Mouse (Mus musculus) urinary bladder, postnatal 36 days (tissue): Measurements from ENCODE around the gene Spsb1.

ENCODE experiments used
- DNase-seq, 2 experiments: peaks; one replicate each; pipeline ENCODE4 v3.0.0; 2022; ENCODE audit warnings: low spot score in 2 of 2, mixed read lengths in 1 of 2

Spsb1 gene

DNA sequence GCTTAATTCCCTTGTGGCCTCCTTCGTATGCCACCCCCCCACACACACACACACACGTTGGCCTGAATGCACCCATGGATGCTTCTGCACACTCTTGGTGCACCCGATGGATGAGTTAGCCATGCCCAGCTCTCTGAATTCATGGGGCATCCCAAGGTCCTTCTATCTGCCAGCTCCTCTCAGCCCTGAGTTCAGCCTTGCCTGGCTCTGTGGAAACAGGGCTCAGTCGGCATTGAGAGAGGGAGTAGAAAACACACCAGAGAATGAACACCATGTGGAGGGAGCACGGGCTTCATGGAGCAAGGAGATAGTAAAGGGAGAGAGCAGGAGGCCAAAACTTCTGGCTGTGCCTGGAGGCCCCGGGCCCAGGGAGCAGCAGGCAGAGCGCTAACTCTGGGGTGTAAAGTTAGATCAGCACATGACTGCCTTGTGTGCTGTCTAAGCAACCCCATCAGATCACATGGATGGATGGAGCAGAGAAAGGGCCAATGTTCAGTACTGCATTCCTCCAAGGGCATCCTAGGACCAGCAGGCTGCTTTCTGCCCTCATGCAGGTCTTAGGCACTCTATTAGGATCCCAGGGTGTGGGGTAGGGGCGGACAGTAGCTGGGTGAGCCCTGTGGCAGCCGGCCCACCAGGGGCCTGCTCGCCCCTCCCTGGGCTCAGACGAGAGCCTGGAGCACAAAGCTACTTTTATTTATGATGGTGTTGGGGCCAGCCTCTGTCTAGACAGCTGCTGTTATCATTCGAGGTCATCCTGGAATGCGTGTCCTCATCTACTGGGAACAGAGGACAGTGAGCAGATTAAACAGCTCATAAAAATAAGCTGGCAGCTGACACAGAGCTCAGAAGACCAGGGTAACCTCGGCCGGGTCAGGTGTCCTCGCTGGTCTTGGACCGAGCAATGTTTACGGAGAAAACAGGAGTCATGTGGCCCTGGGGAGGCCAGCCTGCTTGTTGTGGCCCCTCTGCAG is 68.3 kb downstream of the Spsb1 start:
- DNase-seq: no peak

- DNase-seq: no peak
These were observed 70.9 kb downstream of the Spsb1 start for GRCm38 (mm10) chr4:149883990-149884389.

- DNase-seq: no peak
These were observed 72.5 kb downstream of the Spsb1 start for GRCm38 (mm10) chr4:149882139-149882916.

DNA sequence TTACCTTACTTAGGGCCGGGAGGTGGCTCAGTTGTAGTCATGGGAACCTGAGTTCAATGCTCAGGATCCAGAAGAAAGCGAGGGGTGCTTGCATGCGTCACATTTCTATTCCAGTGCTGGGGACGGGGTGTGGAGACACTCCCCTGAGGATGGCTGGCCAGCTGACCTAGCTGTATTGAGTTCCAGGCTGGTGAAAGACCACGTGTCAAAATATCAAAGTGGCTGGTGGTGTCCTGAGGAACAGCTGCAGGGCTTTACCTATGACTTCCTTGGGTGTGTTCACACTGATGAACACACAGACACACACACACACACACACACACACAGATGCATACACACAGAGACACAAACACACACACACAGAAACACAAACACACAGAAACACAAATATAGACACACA is 73.9 kb downstream of the Spsb1 start:
- DNase-seq: no peak

DNA sequence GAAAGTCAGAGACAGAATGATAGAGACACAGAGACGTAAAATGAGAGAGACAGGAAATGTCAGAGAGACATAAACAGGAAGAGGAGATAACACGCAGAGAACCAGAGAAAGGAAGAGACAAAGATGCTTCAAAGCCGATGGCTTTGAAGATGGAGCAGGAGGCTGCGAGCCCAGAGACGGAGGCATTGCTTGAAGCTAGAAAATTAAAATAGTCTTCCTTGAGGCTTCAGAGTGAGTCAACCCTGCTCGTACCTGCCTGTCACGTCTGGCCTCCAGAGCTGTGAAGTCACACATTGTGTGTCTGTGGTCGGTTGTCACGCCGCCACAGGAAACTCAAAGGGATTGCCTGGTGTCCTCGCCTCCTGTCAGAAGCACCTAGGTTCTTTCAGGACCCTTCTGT is 74.9 kb downstream of the Spsb1 start:
- DNase-seq: no peak

DNA sequence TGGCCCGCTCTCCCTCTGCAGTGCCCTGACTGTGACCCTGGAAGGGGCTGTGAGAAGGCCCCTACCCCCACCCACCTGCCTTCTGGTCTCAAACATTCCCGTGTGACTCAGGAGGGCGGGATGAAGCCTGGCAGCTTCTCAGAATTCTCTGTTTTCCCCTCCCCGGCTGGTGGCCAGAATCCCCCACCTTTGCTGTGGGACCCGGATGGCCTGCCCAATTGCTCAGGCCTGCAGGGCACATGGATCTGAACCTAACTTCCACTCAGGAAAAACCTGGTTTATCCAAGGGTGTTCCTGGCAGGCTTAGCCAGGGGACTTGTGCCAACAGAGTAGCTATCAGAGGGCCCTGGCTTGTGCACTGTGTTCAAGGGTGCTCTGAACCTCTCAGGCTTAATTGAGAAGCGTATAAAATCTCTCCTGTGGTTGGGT is 76.8 kb downstream of the Spsb1 start:
- no peak for DNase-seq

GRCm38 (mm10) chr4:149877202-149877601 is 77.6 kb downstream of the Spsb1 start:
- DNase-seq: no peak

DNA sequence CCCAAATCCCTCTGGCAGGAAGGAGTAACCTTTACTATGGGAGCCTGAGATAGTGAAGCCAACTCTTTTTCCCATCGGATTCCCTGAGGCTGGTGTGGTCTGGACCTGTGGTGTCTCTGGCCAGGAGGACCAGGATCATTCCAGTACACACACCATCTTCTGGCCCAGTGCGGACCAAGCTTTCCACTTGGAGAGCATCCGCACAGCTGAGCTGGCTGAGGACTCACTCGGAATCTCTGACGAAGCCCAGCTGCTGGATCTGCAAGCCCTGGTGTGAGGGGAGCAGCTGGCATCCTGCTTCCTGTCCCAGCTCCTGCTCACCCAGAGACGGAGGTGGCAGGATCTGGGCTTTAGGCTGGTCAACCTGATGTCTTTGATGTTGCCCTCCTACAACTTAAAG is 78.1 kb downstream of the Spsb1 start:
- peak in 1 of 2 experiments; percentile 57 for DNase-seq

- DNase-seq: no peak
These were observed 78.8 kb downstream of the Spsb1 start for GRCm38 (mm10) chr4:149875986-149876501.

DNA sequence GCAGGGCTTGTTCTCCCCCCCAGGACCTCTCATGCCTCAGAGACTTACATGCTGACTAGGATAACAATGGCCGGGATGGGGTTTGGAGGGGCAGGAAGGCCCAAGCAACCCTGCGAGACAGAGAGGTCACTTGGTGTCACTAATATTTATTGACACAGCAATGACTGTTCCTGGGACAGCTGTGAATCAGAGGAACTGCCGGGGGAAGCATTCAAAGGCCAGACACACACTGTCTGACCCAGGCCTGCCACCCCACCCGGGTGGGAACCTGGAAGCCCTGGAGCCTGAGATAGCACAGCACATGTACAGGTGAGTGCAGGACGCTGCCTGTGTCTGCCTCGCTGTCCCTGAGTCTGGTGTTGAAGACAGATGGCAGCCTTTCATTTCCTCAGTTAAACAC is 79.5 kb downstream of the Spsb1 start:
- DNase-seq: no peak

DNA sequence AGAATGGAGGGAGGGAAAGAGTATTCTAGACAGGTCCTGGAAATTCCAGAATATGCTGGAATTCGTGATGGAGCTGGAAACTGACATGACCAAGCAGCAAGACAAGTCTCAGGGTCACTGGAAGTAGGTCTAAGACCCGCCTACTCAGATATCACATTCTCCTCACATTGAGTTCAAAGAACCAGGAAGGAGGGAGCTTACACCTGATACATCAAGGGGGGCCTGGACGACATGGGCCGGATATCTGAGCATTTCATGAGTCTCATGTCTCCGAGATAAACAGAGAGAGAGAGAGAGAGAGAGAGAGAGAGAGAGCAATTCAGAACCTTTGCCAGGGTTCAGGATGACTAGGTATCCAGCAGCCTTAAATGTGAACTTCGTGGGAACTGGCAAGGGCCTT is 82.6 kb downstream of the Spsb1 start:
- no peak for DNase-seq

GRCm38 (mm10) chr4:149871582-149871981 is 83.3 kb downstream of the Spsb1 start:
- no peak for DNase-seq

DNA sequence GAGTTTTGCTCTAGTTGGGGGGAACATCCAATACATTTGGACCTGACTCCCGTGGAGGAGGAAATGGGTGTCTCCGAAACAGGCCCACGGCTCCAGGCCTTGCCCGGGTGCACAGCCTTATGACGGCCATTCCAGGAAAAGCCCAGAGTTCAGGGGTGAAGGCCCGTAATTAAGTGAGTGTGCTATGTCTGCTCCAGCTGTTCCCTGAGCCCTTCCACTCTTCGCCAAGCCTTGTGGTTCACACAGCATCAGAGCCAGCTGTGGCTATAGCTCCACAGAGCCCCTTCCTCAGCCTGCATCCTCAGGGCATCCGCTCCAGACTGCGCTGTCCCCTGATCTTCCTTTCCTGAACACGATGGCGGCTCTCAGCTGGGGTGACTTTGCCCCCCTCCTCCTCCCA is 83.8 kb downstream of the Spsb1 start:
- no peak for DNase-seq

DNA sequence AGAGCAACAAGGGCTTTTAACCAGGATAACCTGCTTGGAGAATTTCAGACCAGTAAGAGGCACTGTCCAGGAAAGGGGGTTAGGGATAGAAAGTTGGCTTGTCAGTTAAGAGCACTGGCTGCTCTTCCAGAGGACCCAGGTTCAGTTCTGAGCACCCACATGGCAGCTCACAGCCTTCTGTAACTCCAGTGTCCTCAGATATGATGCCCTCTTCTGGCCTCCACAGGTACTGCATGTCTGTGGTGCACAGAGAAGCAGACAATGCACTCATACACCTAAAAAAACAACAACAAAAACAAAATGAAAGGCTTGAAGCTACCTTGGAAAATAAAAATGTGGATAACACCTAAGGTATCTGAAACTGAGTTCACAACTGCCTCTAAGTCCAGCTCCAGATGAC is 84.4 kb downstream of the Spsb1 start:
- no peak for DNase-seq

DNA sequence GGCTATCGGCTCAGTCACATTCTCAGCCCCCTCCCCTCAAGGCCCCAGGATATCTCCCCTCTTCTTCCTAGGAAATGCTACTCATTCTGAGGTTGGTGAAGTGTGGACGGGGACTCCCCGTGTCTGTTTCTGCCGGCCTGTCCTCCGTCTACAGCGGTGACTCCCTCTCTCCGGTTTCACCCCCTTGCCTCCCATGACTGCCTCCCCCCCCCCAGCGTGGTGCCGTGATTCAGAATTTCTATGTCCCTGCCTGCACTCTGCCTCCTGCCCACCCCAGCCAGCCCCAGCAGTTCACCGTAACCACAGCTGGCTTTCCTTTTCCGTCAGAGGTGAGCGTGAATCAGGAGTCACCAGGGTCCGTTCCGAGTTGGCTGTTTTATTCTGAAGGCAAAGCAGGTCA is 86.1 kb downstream of the Spsb1 start:
- DNase-seq: no peak

GRCm38 (mm10) chr4:149868009-149868408 is 86.8 kb downstream of the Spsb1 start:
- DNase-seq: no peak

DNA sequence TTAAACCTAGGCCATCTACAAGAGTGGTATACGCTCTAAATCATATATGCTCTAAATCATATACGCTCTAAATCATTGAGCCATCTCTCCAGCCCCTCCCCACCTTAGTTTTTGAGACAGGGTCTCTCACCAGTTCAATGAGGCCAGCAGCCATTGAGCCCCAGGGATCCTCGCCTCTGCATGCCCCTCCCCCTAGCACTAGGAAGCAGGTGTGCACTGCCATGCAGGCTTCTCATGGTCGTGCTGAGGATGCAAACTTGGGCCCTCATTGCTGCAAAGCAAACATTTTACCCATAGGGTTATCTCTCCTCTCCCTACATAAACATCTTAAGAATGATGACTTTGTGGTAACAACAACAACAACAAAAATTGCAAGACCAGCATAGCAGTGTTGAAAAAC is 87.5 kb downstream of the Spsb1 start:
- no peak for DNase-seq

DNA sequence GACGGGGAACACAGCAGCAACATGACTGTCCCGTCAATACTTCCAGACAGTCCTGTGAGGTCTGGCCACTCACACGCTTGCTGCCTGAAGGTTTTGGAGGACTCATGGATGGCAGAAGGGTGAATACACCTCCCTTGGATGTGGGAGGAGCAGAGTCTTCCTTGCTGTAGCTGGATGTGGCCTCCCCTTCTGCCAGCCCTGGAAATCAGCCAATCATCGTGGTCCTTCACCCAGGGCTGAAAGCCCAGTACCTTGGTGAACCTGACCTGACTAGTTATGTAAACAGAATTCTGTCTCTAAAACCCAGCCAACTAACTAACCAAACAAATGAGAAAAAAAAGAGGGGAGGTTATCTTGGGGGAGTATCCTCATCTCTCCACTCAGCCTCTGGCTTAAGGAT is 90.4 kb downstream of the Spsb1 start:
- no peak for DNase-seq

DNA sequence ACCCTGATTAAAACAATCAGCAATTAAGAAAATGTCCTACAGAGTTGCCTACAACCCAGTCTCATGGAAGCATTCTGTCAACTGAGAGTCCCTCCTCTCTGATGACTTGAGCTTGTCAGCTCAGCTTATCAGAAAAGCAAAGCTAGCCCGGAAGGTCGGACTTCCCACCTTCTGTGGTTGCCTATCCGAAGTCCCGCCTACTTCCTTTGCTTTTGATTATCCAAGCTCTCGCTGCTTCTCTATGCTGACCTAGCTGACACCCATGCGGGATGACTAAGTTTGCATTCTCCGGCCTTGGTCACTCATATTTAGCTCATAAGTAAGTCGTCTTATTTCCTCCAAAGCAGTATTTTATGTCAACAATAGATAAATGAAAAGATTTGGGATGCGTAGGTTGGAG is 91.3 kb downstream of the Spsb1 start:
- no peak for DNase-seq

DNA sequence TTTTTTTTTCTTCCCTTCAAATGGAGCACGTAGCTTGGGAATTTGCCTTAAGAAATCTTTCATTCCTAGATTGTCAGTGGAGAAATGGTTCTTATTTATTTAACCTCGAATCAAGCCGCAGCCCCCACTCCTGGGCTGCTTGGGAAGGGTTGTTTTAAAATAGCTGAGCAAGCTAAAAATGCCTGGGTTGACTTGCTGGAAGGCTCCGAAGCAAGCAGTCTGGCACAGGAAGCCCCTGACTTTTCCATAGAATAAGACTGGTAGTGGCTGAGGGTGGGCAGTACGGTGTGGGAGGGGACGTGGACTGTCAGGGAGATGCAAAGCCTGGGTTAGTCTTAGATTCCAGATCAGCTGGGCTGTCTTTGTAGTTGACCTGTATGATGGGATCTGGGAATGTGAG is 94.5 kb downstream of the Spsb1 start:
- DNase-seq: no peak

DNA sequence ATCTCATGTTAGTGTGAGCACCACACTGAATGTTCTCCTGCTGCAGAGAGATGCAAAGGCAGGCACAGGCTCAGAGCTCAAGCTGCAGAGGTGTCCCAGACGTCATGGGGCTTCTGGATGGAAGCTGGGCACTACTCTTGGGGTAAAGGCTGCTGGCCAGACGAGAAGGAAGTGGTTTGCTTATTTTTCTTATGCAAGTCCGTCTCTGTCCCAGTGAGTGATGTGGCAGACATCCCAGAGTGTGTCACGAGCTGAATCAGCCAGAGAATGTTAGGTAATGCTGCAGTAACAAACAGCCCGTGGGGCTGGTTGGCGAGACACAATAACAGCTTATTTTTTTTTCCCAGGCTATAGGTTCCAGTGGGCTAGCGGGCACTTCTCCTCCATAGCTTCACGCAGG is 96.3 kb downstream of the Spsb1 start:
- DNase-seq: no peak

GRCm38 (mm10) chr4:149858097-149858496 is 96.7 kb downstream of the Spsb1 start:
- DNase-seq: no peak

DNA sequence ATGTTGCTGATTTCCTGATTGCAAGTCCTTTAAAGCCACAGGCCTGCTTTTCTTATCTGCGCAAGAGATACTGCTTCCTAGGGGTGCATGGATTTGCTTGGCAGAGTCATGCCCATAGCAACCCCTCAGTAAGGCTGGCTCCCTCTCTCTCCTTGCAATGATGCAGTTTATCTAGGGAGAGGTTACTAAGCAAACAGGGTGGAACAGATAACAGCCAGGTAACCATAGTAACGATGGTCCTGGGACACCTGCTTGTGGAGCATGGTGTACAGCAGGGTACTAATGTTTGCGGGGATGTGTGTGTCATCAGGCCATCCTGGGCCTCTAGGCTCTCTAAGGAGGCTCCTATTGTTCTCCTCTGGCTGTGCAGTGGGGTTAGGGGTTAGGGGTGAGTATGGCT is 97.2 kb downstream of the Spsb1 start:
- DNase-seq: no peak
